Mouse (Mus musculus) ES-Bruce4 (cell line): Measurements from ENCODE around the gene Gm21972.

Experiments
- CTCF ChIP-seq: IDR thresholded peaks from one replicate; pipeline ENCODE4 v1.8.1; 2011; ENCODE audit warnings: low read depth, low read length
- EP300 ChIP-seq: IDR thresholded peaks from 2 replicates; pipeline ENCODE4 v1.6.1; 2011; ENCODE audit warnings: low read depth, low read length; ENCODE audit not compliant: insufficient read depth
- POLR2A ChIP-seq: IDR thresholded peaks from one replicate; pipeline ENCODE4 v1.8.1; 2011; ENCODE audit warnings: low read length; ENCODE audit not compliant: insufficient read depth

GRCm38 (mm10) chr1:86150929-86151328, 17.5 kb downstream of the Gm21972 start:
- TF ChIP-seq CTCF (no peak), POLR2A (no peak), EP300 (no peak)
